Mouse (Mus musculus): ENCODE measurements around the gene Crb3.

- TF ChIP-seq CTCF (IDR thresholded peaks at IDR 0.05; ENCODE audit: low read depth, low read length) = no peak
- TF ChIP-seq POLR2A (IDR thresholded peaks at IDR 0.05; ENCODE audit: insufficient read depth, low read length) = no peak
- no peak for TF ChIP-seq EP300 (IDR thresholded peaks at IDR 0.05; ENCODE audit: insufficient read depth, low read depth, low read length)
Measured at GRCm38 (mm10) chr17:57078336-57078735, 19.4 kb downstream of the Crb3 start, which contains the start of gene Dennd1c.

Measured in ES-Bruce4 (cell line).